Mouse (Mus musculus) testis, adult 2 months (tissue): ENCODE data around the gene Chtf18.

ENCODE experiments used
- CTCF ChIP-seq: fragments of 200-500 bp; IDR thresholded peaks from 2 replicates; pipeline ENCODE4 v1.5.1; 2012; ENCODE audit warnings: low read depth, mild to moderate bottlenecking, inconsistent platforms, low read length, moderate library complexity; ENCODE audit not compliant: control insufficient read depth, insufficient read depth, insufficient replicate concordance
- POLR2A ChIP-seq: fragments of 200-500 bp; IDR thresholded peaks from 2 replicates; pipeline ENCODE4 v1.6.1; 2012; ENCODE audit warnings: low read depth, mild to moderate bottlenecking, inconsistent platforms, low read length, moderate library complexity; ENCODE audit not compliant: control insufficient read depth

- TF ChIP-seq POLR2A (no peak), CTCF (no peak)
These were observed 5.7 kb downstream of the Chtf18 start for GRCm38 (mm10) chr17:25721476-25721875.
